Mouse (Mus musculus) A20 (cell line): ENCODE data around the gene Prdm16.
A peak's percentile ranks its signal among the peaks of the same experiment; 100 is the strongest.

ENCODE experiments used
- DNase-seq: peaks from one replicate; pipeline ENCODE4 v3.0.0-alpha.2; 2011; ENCODE audit warnings: low read depth, low spot score

Gene Prdm16

GRCm38 (mm10) chr4:154273000-154273399 lies 363.7 kb downstream of the Prdm16 start:
- peak; percentile 4 for DNase-seq

GRCm38 (mm10) chr4:154269520-154269919 lies 367.2 kb downstream of the Prdm16 start:
- DNase-seq, result no peak

GRCm38 (mm10) chr4:154267511-154267910 lies 369.2 kb downstream of the Prdm16 start:
- no peak for DNase-seq
